Mouse (Mus musculus): ENCODE data around the gene Pank4.

The Pank4 gene

DNA sequence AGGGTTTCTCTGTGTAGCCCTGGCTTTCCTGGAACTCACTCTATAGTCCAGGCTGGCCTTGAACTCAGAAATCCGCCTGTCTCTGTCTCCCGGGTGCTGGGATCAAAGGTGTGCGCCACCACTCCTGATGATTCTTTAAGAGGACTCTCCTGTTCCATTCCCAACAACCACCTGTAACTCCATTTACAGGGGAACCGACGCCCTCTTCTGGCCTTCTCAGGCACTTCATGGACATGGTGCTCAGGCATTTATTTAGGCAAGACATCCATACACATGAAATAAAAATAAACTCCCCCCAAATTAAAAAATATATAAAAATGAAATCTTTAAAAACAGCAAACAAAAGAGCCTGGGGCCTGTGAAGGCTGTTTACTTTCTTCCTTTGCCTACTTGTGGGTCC is 3.2 kb downstream of the Pank4 start:
- no peak for DNase-seq (ENCODE audit: low read depth, low spot score)

GRCm38 (mm10) chr4:154972546-154972945 is 8.6 kb downstream of the Pank4 start:
- no peak for DNase-seq (ENCODE audit: low read depth, low spot score)

DNA sequence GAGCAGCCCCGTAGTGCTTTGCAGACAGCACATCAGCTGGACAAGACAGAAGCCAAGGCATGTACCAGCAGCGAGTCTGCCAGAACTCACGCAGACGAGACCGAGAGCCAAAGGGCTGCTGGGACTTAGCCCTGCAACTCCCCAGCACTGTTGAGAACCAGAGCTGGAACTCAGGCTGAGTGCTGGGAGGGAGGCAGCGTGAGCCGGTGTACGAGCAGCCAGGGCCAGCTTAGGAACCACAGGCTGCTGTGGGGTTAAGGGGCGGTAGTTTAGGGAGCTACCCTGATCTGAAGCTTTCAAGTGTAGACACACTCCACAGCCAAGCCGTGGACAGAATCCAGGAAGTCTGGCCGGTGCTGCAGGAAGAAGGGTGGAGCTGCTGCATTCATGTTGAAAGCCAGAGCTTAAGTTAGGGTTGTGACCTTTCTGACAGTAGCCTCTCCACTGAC is 10.3 kb downstream of the Pank4 start:
- no peak for DNase-seq (ENCODE audit: low read depth, low spot score)

DNA sequence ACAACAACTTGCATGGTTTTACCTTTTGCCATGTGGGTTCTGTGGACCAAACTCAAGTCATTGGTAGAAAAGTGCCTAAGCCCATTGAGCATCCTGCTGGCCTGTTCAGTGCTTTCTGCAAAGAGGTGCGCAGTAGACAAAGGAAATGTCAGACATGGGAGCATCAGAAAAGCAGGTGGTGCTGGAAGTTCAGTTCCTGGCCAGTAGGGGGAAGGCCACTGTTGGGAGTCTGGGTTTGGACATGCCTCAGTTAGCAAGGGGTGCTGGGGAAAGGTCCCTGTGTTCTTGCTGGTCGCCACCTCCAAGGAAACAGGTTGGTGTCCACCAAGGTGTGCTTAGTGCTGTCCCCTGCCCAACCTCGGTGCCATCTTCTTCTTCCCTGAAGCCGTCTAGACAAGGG is 16.2 kb downstream of the Pank4 start:
- no peak for DNase-seq (ENCODE audit: low read depth, low spot score)

DNA sequence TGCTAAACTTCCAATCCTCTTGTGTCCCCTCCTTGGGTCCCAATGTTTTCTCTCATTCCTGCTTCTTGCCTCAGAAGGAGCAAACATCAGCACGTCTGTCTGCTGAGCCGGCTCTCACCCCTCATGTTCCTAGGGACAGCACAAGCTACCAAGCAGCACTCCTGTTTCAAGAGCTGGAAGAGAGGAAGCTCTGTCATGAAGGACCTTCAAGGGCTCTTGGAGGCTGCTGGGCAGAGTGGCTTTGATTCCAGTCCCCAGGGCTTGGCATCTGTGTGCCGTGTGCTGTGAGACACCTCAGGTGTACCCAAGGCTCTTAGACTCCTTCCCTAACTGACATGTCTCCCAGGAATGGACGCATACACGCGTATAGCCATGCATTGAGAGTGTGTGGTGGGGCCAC is 17.2 kb downstream of the Pank4 start:
- DNase-seq (ENCODE audit: low read depth, low spot score): no peak

GRCm38 (mm10) chr4:154981530-154981929 is 17.6 kb downstream of the Pank4 start:
- no peak for DNase-seq (ENCODE audit: low read depth, low spot score)

DNA sequence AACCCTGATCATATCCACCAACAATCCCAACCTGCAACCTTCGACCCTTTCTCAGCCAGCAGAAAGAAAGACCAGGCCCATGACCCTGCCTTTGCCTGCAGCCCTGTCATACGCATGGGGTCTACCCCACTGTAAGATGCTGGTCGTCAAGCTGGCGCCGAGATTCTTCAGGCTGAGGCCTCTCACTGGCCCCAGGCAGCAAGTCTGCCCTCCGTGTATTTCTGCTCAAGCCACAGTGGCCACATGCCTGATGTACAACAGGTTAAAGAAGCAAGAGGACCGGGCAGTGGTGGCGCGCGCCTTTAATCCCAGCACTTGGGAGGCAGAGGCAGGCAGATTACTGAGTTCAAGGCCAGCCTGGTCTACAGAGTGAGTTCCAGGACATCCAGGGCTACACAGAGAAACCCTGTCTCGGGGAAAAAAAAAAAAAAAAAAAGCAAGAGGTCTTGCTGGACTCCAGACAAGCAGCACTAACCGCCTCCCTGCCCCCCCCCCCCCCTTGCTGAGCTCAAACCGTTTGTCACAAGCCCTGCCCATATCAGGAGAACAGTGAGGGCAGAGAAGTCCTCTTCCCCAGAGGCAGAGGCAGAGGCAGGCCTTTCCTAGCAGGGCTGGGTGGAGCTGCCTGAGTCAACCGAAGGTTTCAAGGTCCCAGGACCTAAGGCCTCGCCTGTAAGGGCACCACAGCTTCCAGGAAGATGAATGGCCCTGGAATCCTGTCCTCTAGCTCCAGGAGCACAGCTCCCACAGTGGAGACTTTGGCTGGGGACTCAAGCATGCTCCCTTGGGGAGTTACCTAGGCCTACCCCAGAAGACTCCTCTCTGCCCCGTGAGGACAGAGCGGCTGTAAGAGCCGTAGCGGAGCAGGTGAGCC is 18.6 kb downstream of the Pank4 start:
- DNase-seq (ENCODE audit: low read depth, low spot score): no peak

DNA sequence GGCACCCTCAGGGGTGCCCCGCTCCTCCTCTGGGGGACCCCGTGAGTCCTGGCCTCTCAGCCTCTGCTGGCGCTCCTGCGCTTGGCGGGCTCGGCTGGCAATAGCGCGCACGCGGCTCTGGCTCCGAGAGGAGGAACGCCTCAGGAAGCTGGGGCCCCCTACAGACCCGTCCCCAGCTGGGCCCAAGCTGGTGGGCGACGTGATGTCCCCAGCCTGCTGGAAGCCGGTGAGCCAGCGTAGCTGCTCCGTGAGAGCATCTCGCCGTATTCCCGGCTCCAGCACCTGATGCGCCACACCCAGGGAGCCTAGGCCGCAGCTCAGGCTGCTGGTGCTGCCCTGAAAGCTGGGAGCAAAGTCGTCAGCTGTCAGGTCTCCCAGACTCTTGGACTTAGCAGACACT is 19.8 kb downstream of the Pank4 start:
- no peak for DNase-seq (ENCODE audit: low read depth, low spot score)

- no peak for DNase-seq (ENCODE audit: low read depth, low spot score)
These were observed 21.3 kb downstream of the Pank4 start for GRCm38 (mm10) chr4:154985151-154985777.

- no peak for DNase-seq (ENCODE audit: low read depth, low spot score)
These were observed 22.2 kb downstream of the Pank4 start for GRCm38 (mm10) chr4:154986096-154986495.

- no peak for DNase-seq (ENCODE audit: low read depth, low spot score)
These were observed 22.8 kb downstream of the Pank4 start for GRCm38 (mm10) chr4:154986750-154987149.

- DNase-seq (ENCODE audit: low read depth, low spot score): no peak
These were observed 31.0 kb downstream of the Pank4 start for GRCm38 (mm10) chr4:154994876-154995275.

- no peak for DNase-seq (ENCODE audit: low read depth, low spot score)
These were observed 32.7 kb downstream of the Pank4 start for GRCm38 (mm10) chr4:154996572-154997154.

- no peak for DNase-seq (ENCODE audit: low read depth, low spot score)
These were observed 35.5 kb downstream of the Pank4 start for GRCm38 (mm10) chr4:154999379-154999778.

DNA sequence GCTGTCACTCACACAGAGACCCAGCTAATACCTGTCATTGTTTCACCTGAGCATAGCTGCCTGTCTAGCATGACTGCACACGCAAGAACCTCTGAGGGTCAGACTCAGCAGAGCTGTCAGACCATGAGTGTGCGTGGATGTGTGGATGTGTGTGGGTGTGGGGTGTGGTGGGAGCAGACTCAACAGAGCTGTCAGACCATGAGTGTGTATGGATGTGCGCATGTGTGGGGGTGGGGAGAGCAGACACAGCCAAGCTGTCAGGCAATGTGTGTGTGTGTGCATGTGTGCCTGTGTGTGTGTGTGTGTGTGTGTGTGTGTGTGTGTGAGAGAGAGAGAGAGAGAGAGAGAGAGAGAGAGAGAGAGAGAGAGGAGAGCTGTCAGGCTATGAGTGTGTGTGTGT is 41.4 kb downstream of the Pank4 start:
- no peak for DNase-seq (ENCODE audit: low read depth, low spot score)

DNA sequence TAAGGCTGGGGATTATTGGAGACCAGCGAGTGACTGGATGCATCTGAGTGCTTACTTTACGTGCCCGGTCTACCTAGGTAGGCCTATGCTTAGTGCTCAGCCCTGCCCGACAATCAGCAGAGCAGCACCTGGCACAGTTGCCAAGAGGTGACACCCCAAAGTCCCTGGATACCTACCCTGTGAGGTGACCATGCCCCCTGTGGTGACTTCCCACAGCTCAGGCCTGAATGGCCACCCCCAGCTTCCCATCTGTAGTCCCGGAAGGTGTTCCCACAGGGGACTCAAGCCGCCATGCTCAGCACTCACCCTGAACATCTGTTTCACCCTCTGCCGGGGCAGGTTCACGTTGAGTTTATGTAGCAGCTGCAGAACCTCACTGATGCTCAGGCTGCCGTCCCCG is 42.4 kb downstream of the Pank4 start:
- DNase-seq (ENCODE audit: low read depth, low spot score): no peak

GRCm38 (mm10) chr4:155007641-155008040 is 43.7 kb downstream of the Pank4 start:
- no peak for DNase-seq (ENCODE audit: low read depth, low spot score)

GRCm38 (mm10) chr4:155008075-155008474 is 44.2 kb downstream of the Pank4 start:
- no peak for DNase-seq (ENCODE audit: low read depth, low spot score)

GRCm38 (mm10) chr4:155009216-155009615 is 45.3 kb downstream of the Pank4 start:
- DNase-seq (ENCODE audit: low read depth, low spot score): no peak

GRCm38 (mm10) chr4:155010870-155011269 is 46.9 kb downstream of the Pank4 start:
- no peak for DNase-seq (ENCODE audit: low read depth, low spot score)

- DNase-seq (ENCODE audit: low read depth, low spot score): no peak
These were observed 47.5 kb downstream of the Pank4 start for GRCm38 (mm10) chr4:155011312-155012025.

DNA sequence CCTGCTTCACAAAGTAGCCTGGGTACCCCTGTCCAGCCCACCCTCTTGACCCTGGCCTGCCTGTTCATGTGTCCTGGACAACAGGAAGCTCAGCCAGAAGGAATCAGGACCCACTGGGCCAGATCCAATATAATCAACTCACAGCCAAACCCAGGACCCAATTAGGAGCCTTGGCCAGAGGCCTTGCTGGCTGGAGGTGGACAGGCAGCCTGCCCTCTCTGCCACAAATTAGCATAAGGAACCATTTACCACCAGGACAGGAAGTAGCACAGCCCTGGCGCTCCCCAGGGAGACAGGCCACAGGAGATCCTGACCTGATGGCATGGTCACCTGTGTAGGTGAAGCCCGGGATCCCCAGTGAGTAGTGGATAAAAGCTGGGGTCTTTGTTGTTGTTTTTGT is 48.2 kb downstream of the Pank4 start:
- no peak for DNase-seq (ENCODE audit: low read depth, low spot score)
